Mouse (Mus musculus) left cerebral cortex, postnatal 14 days (tissue): ENCODE data around the gene Traf1. TPM values are rescaled to one million over a fixed set of nuclear protein-coding genes. Genes with fewer than 3 reads are reported as not detected.

Source experiments
- DNase-seq, 2 experiments: peaks; one replicate each; pipeline ENCODE4 v3.0.0; 2021 to 2022; ENCODE audit warnings: low spot score in 2 of 2, mixed read lengths in 1 of 2
- intact Hi-C: fragments of 180-260 bp; cut with DNase I; formaldehyde crosslinking; loops from one replicate; pipeline ENCODE4 v1.15.1; 2025
- total RNA-seq, 2 experiments: library from RNA; stranded (reverse); gene quantifications; 2 replicates each; pipeline ENCODE4 v1.2.3; 2021

Traf1 gene
- total RNA-seq, 2 experiments from 2014 or later: 0.59 to 0.78 TPM

- intact Hi-C loops: no loop called here
- DNase-seq: peak; percentile 32 to 57
Measured at GRCm38 (mm10) chr2:34906861-34907604, 54.5 kb downstream of the Traf1 start.

- intact Hi-C loops: no loop called here
- DNase-seq: no peak
Measured at GRCm38 (mm10) chr2:34906426-34906825, 55.1 kb downstream of the Traf1 start.

GRCm38 (mm10) chr2:34904849-34905542 is 56.6 kb downstream of the Traf1 start:
- intact Hi-C loops: no loop called here
- peak; percentile 96 to 99 for DNase-seq

- intact Hi-C loops: no loop called here
- DNase-seq: no peak
Measured at GRCm38 (mm10) chr2:34903652-34904405, 57.7 kb downstream of the Traf1 start.

GRCm38 (mm10) chr2:34903191-34903590 is 58.4 kb downstream of the Traf1 start:
- intact Hi-C loops: no loop called here
- DNase-seq: no peak

GRCm38 (mm10) chr2:34902731-34903130 is 58.8 kb downstream of the Traf1 start:
- DNase-seq: no peak
- intact Hi-C loops: no loop called here

- intact Hi-C loops: no loop called here
Measured at GRCm38 (mm10) chr2:34901726-34902125, 59.8 kb downstream of the Traf1 start.

GRCm38 (mm10) chr2:34900412-34900811 is 61.2 kb downstream of the Traf1 start:
- DNase-seq: no peak
- intact Hi-C loops: no loop called here

More at GRCm38 (mm10) chr2:34901726-34902125, 59.8 kb downstream of the Traf1 start:
- DNase-seq: no peak

- no peak for DNase-seq
- intact Hi-C loops: no loop called here
Measured at GRCm38 (mm10) chr2:34899682-34900081, 61.9 kb downstream of the Traf1 start.

- intact Hi-C loops: no loop called here
- DNase-seq: no peak
Measured at GRCm38 (mm10) chr2:34897820-34898219, 63.8 kb downstream of the Traf1 start.

- intact Hi-C loops: no loop called here
- no peak for DNase-seq
Measured at GRCm38 (mm10) chr2:34896821-34897460, 64.6 kb downstream of the Traf1 start.

GRCm38 (mm10) chr2:34895503-34896113 is 66.0 kb downstream of the Traf1 start:
- intact Hi-C loops: no loop called here
- no peak for DNase-seq

GRCm38 (mm10) chr2:34893950-34894349 is 67.6 kb downstream of the Traf1 start:
- intact Hi-C loops: no loop called here
- no peak for DNase-seq

Other genes starting within 250 kb of the Traf1 start
- gene Gapvd1, start 206.5 kb downstream of the Traf1 start, total RNA-seq: 100 to 1,000 TPM; 105 to 106 TPM
- gene Hspa5, start 189.8 kb downstream of the Traf1 start, total RNA-seq: 100 to 1,000 TPM; 260 to 334 TPM
- 10 to 100 TPM; 25.8 to 26.2 TPM for gene Rabepk, start 161.9 kb downstream of the Traf1 start, total RNA-seq
- 10 to 100 TPM; 90.7 to 98.6 TPM for gene Fbxw2, start 135.5 kb downstream of the Traf1 start, total RNA-seq
- not detected for gene Gm34653, start 128.8 kb downstream of the Traf1 start, total RNA-seq
- under 1 TPM; 0.25 to 0.26 TPM for gene Cutal, start 87.4 kb downstream of the Traf1 start, total RNA-seq
- 10 to 100 TPM; 27.4 to 30.8 TPM for gene Psmd5, start 86.8 kb downstream of the Traf1 start, total RNA-seq
- under 1 TPM; 0.68 to 0.82 TPM for gene Phf19, start 47.7 kb downstream of the Traf1 start, total RNA-seq
- under 1 TPM; 0.47 to 0.77 TPM for gene Hc, start 99.7 kb upstream of the Traf1 start, total RNA-seq
- under 1 TPM; 0.22 to 0.44 TPM for gene AI182371, start 139.8 kb upstream of the Traf1 start, total RNA-seq
- gene Cntrl, start 147.7 kb upstream of the Traf1 start, total RNA-seq: 1 to 10 TPM; 8.0 to 8.3 TPM
- 100 to 1,000 TPM; 229 to 234 TPM for gene Rab14, start 239.3 kb upstream of the Traf1 start, total RNA-seq